Mouse (Mus musculus) spleen, embryonic (tissue): ENCODE measurements around the gene Tbrg4.

ENCODE experiments used
- CTCF ChIA-PET: fragments of 350-600 bp; sonication (Branson Sonifier 250); formaldehyde crosslinking; loops from one replicate; lab custom pipeline; 2022; lab: Charles Lee

Gene Tbrg4

GRCm38 (mm10) chr11:6624619-6625382, 1.1 kb downstream of the Tbrg4 start:
- CTCF ChIA-PET = interaction anchor here (0.6 to 0.7 kb wide), 2 partner anchors 16 to 148 kb away, joined by 8 to 11 read pairs; no protein-coding TSS in a partner anchor

GRCm38 (mm10) chr11:6623704-6624103, 2.2 kb downstream of the Tbrg4 start:
- CTCF ChIA-PET = no interaction called here

GRCm38 (mm10) chr11:6615250-6616205, 10.3 kb downstream of the Tbrg4 start:
- CTCF ChIA-PET = no interaction called here

GRCm38 (mm10) chr11:6605491-6606399, 20.1 kb downstream of the Tbrg4 start, which contains the start of gene Nacad:
TSS of gene Nacad (minus strand) at chr11:6606053.
- CTCF ChIA-PET = no interaction called here

- CTCF ChIA-PET = no interaction called here
Measured at GRCm38 (mm10) chr11:6605021-6605481, 20.8 kb downstream of the Tbrg4 start.

GRCm38 (mm10) chr11:6604604-6604936, 21.3 kb downstream of the Tbrg4 start:
- CTCF ChIA-PET = interaction anchor here (0.9 kb wide), 1 partner anchor 30 kb away, joined by 4 read pairs; no protein-coding TSS in a partner anchor

- CTCF ChIA-PET = interaction anchor here (0.5 to 0.9 kb wide), 2 partner anchors 29 to 83 kb away, joined by 4 to 6 read pairs; no protein-coding TSS in a partner anchor
Measured at GRCm38 (mm10) chr11:6603887-6604603, 21.8 kb downstream of the Tbrg4 start.

GRCm38 (mm10) chr11:6603224-6603623, 22.6 kb downstream of the Tbrg4 start:
- CTCF ChIA-PET = interaction anchor here (0.5 kb wide), 1 partner anchor 82 kb away, joined by 6 read pairs; no protein-coding TSS in a partner anchor

- CTCF ChIA-PET = no interaction called here
Measured at GRCm38 (mm10) chr11:6602662-6603061, 23.2 kb downstream of the Tbrg4 start.

GRCm38 (mm10) chr11:6601649-6602480, 24.0 kb downstream of the Tbrg4 start:
- CTCF ChIA-PET = no interaction called here

GRCm38 (mm10) chr11:6600284-6600944, 25.5 kb downstream of the Tbrg4 start:
- CTCF ChIA-PET = no interaction called here

- CTCF ChIA-PET = no interaction called here
Measured at GRCm38 (mm10) chr11:6599831-6600230, 26.0 kb downstream of the Tbrg4 start.

GRCm38 (mm10) chr11:6599011-6599681, 26.7 kb downstream of the Tbrg4 start:
- CTCF ChIA-PET = no interaction called here

- CTCF ChIA-PET = no interaction called here
Measured at GRCm38 (mm10) chr11:6598191-6598889, 27.5 kb downstream of the Tbrg4 start.

GRCm38 (mm10) chr11:6597523-6597922, 28.3 kb downstream of the Tbrg4 start:
- CTCF ChIA-PET = no interaction called here

- CTCF ChIA-PET = interaction anchor here (0.7 kb wide), 1 partner anchor 247 kb away, joined by 3 read pairs; no protein-coding TSS in a partner anchor
Measured at GRCm38 (mm10) chr11:6596616-6597015, 29.3 kb downstream of the Tbrg4 start.

GRCm38 (mm10) chr11:6596205-6596604, 29.7 kb downstream of the Tbrg4 start:
- CTCF ChIA-PET = no interaction called here

GRCm38 (mm10) chr11:6595339-6595738, 30.5 kb downstream of the Tbrg4 start:
- CTCF ChIA-PET = no interaction called here
